Mouse (Mus musculus): Measurements from ENCODE around the gene Snap23.
"Not testable (repeated sequence)": the region's sequence is repeated elsewhere in the genome, so short reads cannot be mapped to it uniquely, and the experiment has no call there.

Gene Snap23

DNA sequence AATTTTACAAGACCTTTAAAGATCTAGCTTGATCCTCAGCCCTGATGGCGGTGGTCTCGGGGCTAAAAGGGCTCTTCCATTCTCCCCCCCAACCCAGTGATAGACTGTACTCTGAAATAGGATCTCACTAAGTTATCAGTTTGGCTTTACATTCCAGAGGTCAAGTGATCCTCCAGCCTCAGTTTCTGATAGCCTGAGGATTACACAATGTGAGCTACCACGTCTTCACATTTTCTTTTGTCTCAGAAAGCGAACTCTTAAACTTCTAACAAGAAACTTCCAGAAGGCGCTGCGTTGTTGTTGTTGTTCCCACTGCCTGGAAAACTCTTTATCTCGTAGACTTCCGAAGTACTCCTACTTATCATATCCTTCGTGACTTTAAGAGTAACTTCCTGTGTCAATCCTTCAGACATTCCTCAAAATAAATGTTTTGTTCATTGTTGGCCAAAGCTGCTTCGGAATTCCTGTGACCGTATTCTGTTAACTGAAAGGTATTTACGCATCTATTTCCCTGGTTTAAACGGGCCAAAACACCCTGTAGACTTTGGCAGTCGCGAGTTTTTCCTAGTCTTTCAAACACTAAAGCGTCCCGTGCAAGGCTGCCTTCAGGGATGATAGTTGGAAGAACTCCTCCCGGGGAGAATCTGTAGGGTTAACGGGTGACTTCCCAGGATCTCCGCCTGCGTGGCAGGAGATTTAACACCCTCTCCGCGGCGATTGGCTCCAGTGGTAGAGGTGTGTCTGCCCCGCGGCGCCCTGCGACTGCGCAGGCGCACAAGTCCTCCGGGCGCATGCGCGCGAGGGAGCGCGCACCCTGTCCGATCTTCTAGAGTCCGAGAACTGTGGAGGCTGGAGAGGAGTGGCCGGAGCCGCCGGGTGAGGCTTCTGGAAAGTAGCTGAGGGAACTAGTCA, at the start of gene Snap23:
Gene Snap23 (plus strand): TSS at position 786 of the 912 bp plus-strand sequence.
- peak; percentile 98 for DNase-seq (ENCODE audit: low read depth, low spot score)

- DNase-seq (ENCODE audit: low read depth, low spot score): no peak
These were observed 48.8 kb upstream of the Snap23 start for GRCm38 (mm10) chr2:120518547-120519210.

- no peak for DNase-seq (ENCODE audit: low read depth, low spot score)
These were observed 40.7 kb upstream of the Snap23 start for GRCm38 (mm10) chr2:120526771-120527170.

DNA sequence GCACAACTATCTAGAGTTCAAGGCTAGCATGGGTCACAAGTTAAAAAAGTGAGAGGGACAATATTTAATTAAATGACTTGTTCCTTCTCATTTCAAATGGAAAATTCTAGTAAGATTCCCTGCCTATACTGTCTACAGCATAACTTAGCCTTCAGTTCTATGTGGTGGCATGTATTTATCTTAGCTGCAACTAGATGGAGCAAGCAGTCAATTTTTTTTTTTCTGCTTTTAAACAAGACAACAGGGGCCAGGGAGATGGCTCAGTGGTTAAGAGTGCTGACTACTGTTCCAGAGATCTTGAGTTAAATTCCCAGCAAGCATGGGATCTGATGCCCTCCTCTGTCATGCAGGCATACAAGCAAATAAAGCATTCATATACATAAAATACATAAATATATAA, 37.9 kb upstream of the Snap23 start:
- no peak for DNase-seq (ENCODE audit: low read depth, low spot score)

DNA sequence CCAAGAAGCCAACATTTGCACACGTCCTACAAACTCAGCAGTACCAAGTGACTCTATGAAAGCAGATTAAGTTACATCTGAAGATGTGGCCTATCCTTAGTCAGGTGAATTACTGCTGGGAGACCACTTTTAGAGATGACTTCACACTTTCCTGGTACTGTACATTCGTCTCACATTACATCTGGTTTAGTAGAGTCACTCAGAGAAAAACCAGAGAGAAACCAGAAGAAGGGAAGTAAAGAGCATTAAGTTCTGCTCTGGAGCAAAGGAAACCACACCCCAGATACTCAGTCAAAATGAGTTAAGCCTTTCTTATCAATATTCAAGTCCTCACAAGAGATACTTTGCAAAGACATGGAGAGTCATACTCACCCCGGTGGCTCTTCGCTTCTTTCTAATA, 36.2 kb upstream of the Snap23 start:
- DNase-seq (ENCODE audit: low read depth, low spot score): no peak

GRCm38 (mm10) chr2:120539333-120539732, 28.1 kb upstream of the Snap23 start:
- DNase-seq (ENCODE audit: low read depth, low spot score): no peak

DNA sequence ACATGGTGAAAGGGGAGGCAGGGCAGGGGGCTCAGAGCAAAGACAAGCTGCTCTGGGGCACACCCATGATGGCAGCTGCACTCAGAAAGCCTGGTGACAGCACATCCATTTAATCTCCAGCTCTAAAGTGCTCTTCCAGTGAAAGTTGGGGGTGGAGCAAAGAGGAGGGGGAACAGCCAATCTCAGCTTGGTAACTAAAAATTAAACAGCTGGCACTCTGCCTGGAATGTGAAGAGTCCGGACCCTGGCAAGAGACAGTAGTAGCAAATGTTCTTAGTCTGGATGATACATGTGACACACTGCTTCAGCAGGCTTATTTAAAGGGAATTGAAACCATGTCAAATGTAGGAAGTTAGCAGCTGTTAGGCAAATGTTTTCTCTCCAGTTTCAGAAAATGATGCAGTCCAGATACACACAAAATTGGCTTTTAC, 27.7 kb upstream of the Snap23 start:
- DNase-seq (ENCODE audit: low read depth, low spot score): no peak

DNA sequence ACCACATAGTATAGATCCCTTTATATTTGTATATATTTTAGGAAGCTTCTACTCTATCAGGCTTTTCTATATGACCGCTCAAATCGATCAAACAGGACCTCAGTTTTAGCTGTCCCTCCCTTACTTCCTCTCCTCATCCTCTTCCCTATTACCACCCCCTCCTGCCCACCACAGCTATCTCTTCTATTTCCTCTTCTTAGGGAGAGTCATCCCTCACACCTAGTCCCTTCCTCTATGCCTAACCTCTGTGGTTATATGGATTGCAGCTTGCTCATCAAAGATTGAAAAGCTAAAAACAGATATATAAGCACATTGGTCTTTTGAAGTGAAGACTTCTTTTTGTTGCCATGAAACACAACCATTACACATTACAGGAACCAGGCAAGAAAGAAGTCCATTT, 22.7 kb upstream of the Snap23 start:
- no peak for DNase-seq (ENCODE audit: low read depth, low spot score)

GRCm38 (mm10) chr2:120556868-120557267, 10.6 kb upstream of the Snap23 start:
- no peak for DNase-seq (ENCODE audit: low read depth, low spot score)

GRCm38 (mm10) chr2:120558813-120559212, 8.7 kb upstream of the Snap23 start:
- no peak for DNase-seq (ENCODE audit: low read depth, low spot score)

GRCm38 (mm10) chr2:120561524-120561923, 5.9 kb upstream of the Snap23 start:
- no peak for DNase-seq (ENCODE audit: low read depth, low spot score)

- no peak for DNase-seq (ENCODE audit: low read depth, low spot score)
These were observed 4.6 kb upstream of the Snap23 start for GRCm38 (mm10) chr2:120562859-120563234.

GRCm38 (mm10) chr2:120563235-120563990, 4.1 kb upstream of the Snap23 start, which contains the start of gene Zfp106:
Gene Zfp106, minus strand, starts transcription at chr2:120563843.
- peak; percentile 83 for DNase-seq (ENCODE audit: low read depth, low spot score)

DNA sequence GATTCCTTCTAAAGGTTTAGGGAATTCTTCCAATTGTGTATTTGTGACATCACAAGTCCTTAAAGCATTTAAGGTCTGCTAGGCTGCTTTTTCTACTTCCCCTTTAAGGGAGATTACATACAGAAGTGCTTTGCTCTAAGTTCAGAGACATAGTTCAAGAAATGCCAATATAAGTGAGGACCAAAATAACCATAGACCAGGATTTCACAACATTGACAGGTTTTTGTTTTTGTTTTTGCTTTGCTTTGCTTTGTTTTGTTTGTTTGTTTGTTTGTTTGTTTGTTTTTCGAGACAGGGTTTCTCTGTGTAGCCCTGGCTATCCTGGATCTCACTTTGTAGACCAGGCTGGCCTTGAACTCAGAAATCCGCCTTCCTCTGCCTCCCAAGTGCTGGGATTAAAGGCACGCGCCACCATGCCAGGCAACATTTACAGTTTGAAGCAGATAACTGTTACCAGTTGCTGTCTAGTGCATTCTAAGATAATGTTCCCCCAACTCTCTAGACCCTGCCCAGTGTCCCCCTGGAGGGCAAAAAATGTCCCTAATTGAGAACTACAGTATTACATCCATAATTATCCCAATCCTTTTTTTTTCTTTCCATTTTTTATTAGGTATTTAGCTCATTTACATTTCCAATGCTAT, 2.8 kb upstream of the Snap23 start:
- not testable (repeated sequence) for DNase-seq (ENCODE audit: low read depth, low spot score)

- DNase-seq (ENCODE audit: low read depth, low spot score): no peak
These were observed 2.1 kb upstream of the Snap23 start for GRCm38 (mm10) chr2:120565363-120565762.

GRCm38 (mm10) chr2:120567798-120568320, 388 bp downstream of the Snap23 start:
- no peak for DNase-seq (ENCODE audit: low read depth, low spot score)

GRCm38 (mm10) chr2:120571081-120571480, 3.6 kb downstream of the Snap23 start:
- no peak for DNase-seq (ENCODE audit: low read depth, low spot score)

GRCm38 (mm10) chr2:120572161-120572560, 4.7 kb downstream of the Snap23 start:
- not testable (repeated sequence) for DNase-seq (ENCODE audit: low read depth, low spot score)

- peak; percentile 14 for DNase-seq (ENCODE audit: low read depth, low spot score)
These were observed 7.7 kb downstream of the Snap23 start for GRCm38 (mm10) chr2:120575121-120575520.

GRCm38 (mm10) chr2:120575978-120576377, 8.5 kb downstream of the Snap23 start:
- no peak for DNase-seq (ENCODE audit: low read depth, low spot score)

DNA sequence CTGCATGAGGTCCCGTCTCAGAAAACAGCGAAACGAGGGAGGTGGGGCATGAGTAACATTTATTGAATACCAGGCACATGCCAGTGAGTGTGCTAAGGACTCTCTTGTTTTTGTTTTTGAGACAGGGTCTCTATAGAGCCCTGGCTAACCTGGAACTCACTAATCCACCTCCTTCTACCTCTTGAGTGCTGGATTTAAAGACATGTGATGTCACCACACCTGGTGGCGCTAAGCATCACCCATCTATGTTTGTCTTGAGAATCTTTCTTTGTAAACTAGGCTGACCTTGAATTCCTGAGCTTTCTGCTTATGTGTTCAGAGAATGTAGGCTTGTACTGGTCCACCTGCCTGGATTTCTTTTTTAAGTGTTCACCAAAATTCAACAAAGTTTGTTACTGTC, 10.3 kb downstream of the Snap23 start:
- DNase-seq (ENCODE audit: low read depth, low spot score): no peak

All from forelimb bud, embryonic 11.5 days (tissue).